Mouse (Mus musculus) limb, embryonic 14.5 days (tissue): ENCODE measurements around the gene Cbx5. TPM values are rescaled to one million over a fixed set of nuclear protein-coding genes. Genes with fewer than 3 reads are reported as not detected.

Source experiments
- ATAC-seq: fragments of 200-750 bp; cut with Nextera tagmentation; 2 replicates; pipeline ENCODE4 v1.8.0; 2017; ENCODE audit warnings: low read depth, moderate number of reproducible peaks, moderate TSS enrichment; ENCODE audit not compliant: low FRiP score
- DNase-seq: peaks from one replicate; pipeline ENCODE4 v3.0.0-alpha.2; 2015; ENCODE audit warnings: low spot score
- H3K27ac ChIP-seq: fragments of 300-500 bp; sonication (generic); replicated peaks from 2 replicates; pipeline ENCODE4 v1.5.1; 2014; ENCODE audit warnings: low read depth, mild to moderate bottlenecking, low read length, moderate library complexity, mixed read lengths
- H3K27me3 ChIP-seq: fragments of 300-500 bp; sonication (generic); 2 replicates; pipeline ENCODE4 v1.6.1; 2014; ENCODE audit warnings: low read length, mixed read lengths; ENCODE audit not compliant: control insufficient read depth, insufficient read depth
- H3K36me3 ChIP-seq: fragments of 300-500 bp; sonication (generic); 2 replicates; pipeline ENCODE4 v1.6.1; 2014; ENCODE audit warnings: mild to moderate bottlenecking, low read length, moderate library complexity, mixed read lengths; ENCODE audit not compliant: control insufficient read depth, insufficient read depth
- H3K4me1 ChIP-seq: fragments of 300-500 bp; sonication (generic); 2 replicates; pipeline ENCODE4 v1.6.1; 2014; ENCODE audit warnings: antibody characterized with exemption, low read length, mixed read lengths; ENCODE audit not compliant: control insufficient read depth, insufficient read depth
- H3K4me2 ChIP-seq: fragments of 300-500 bp; sonication (generic); replicated peaks from 2 replicates; pipeline ENCODE4 v1.6.1; 2014; ENCODE audit warnings: low read depth, mild to moderate bottlenecking, low read length, moderate library complexity; ENCODE audit not compliant: severe bottlenecking
- H3K4me3 ChIP-seq: fragments of 300-500 bp; sonication (generic); replicated peaks from 2 replicates; pipeline ENCODE4 v1.5.1; 2014; ENCODE audit warnings: low read length
- H3K9ac ChIP-seq: fragments of 300-500 bp; sonication (generic); 2 replicates; pipeline ENCODE4 v1.6.1; 2014; ENCODE audit warnings: mild to moderate bottlenecking, low read depth, low read length, moderate library complexity; ENCODE audit not compliant: severe bottlenecking
- H3K9me3 ChIP-seq: fragments of 300-500 bp; sonication (generic); 2 replicates; pipeline ENCODE4 v1.6.1; 2016; ENCODE audit warnings: low read length; ENCODE audit not compliant: control insufficient read depth
- POLR2A ChIP-seq: fragments of 200-500 bp; IDR thresholded peaks from 2 replicates; pipeline ENCODE4 v1.8.0; 2012; ENCODE audit warnings: inconsistent platforms, mild to moderate bottlenecking, moderate library complexity, borderline replicate concordance; ENCODE audit not compliant: insufficient read depth, insufficient read length; ENCODE audit errors: extremely low read depth
- WGBS: fragments of 180-500 bp; shearing (Covaris S2); extraction: QIAGEN DNeasy Blood & Tissue Kit; methylation state at CpG from one replicate; pipeline ENCODE4 v1.1.7; 2014; 5-methylcytosine and 5-hydroxymethylcytosine counted together
- polyA plus RNA-seq, 2 experiments: library from polyadenylated mRNA; depleted of rRNA in 1 of 2; stranded (reverse) in 1 of 2; unstranded in 1 of 2; fragments of >200 nt; fragmentation: Nextera tagmentation in 1 of 2; extraction: Ambion mirVana in 1 of 2; gene quantifications; 2 replicates each; pipeline versions ENCODE4 v1.2.1 to v1.2.3; 2012 to 2014

Cbx5 gene
- polyA plus RNA-seq, 2 experiments = 78.3 to 122 TPM

GRCm38 (mm10) chr15:103240160-103241028, 778 bp upstream of the Cbx5 start, which contains the start of gene Hnrnpa1:
Gene Hnrnpa1 (plus strand): TSS chr15:103240432.
- Histone ChIP-seq H3K9ac (peak within 1 kb of the TSS; percentile 84), H3K36me3 (peaks cover 46% of the 10 kb centered on the region), H3K27me3 (no peaks in the 10 kb centered on the region), H3K4me3 (peak within 1 kb of the TSS; percentile 74), H3K4me1 (peaks cover 21% of the 10 kb centered on the region), H3K9me3 (no peaks in the 10 kb centered on the region), H3K4me2 (peak within 1 kb of the TSS; percentile 65), H3K27ac (peak within 1 kb of the TSS; percentile 90)
- ATAC-seq = peak; percentile 91
- DNase-seq = peak; percentile 100
- peak; percentile 82; the same call in 1 of the 2 replicates for TF ChIP-seq POLR2A
- WGBS = under 1% methylated on average over 47 of the region's 47 CpGs

DNA sequence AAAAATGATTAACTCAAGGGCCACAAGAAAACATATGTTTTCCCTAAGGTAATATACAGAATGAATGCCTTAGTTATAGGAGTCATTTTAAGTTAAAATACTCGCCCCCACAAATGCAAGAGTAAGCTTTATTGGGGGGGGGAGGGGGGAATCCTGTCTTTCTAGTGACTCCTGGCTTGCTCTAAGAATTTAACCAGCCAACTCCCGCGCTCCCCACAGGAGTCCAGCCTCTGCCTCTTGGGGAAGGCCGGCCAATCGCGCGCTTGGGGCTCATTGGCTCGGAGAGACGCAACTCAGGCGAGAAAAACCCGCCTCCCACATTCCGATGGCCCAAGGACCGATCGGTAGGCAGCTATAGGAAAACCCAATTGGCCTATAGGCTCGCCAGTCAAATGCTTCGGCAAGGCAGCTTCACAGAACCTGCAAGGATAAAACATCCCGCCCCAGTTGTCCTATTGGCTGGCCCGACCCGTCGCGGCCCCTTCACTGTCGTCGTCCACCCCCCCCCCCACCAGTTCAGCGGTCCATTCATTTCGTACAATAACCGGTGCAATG, 409 bp downstream of the Cbx5 start:
- peak overlapping the region; percentile 45 for H3K9ac ChIP-seq
- ATAC-seq (peak; percentile 89), DNase-seq (peak; percentile 99)
- H3K4me2 ChIP-seq = peak overlapping the region; percentile 54
- 1% methylated on average over 26 of the region's 26 CpGs for WGBS
- no peaks in the 10 kb centered on the region for H3K27me3 ChIP-seq
- H3K4me1 ChIP-seq = peaks cover 21% of the 10 kb centered on the region
- TF ChIP-seq POLR2A = no peak
- H3K36me3 ChIP-seq = peaks cover 46% of the 10 kb centered on the region
- H3K27ac ChIP-seq = peak overlapping the region; percentile 90
- no peaks in the 10 kb centered on the region for H3K9me3 ChIP-seq
- H3K4me3 ChIP-seq = peak overlapping the region; percentile 74

DNA sequence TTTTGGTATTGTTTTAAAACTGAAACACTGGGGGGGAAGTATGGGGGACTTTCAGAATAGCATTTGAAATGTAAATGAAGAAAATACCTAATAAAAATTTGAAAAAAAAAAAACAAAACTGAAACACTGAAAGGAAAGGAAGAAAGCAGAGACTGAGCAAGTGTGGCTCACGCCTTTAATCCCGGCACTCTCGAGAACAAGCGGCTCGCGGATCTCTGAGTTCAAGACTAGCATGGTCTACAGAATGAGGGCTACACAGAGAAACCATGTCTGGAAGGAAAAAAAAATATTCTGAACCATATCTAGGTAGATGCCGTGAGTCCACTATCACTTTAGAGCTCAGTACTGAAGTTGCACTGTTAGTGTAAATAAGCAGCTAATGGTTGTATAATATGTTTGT, 2.3 kb downstream of the Cbx5 start:
- Histone ChIP-seq H3K36me3 (peaks cover 28% of the 10 kb centered on the region), H3K4me2 (no peak overlapping the region), H3K4me1 (peaks cover 8% of the 10 kb centered on the region), H3K9me3 (no peaks in the 10 kb centered on the region), H3K9ac (no peak overlapping the region), H3K4me3 (no peak overlapping the region), H3K27me3 (no peaks in the 10 kb centered on the region), H3K27ac (no peak overlapping the region)
- ATAC-seq = no peak
- no peak for TF ChIP-seq POLR2A
- WGBS = 93% methylated on average over 7 of the region's 7 CpGs
- no peak for DNase-seq

GRCm38 (mm10) chr15:103233119-103233518, 6.5 kb downstream of the Cbx5 start:
- peaks cover 13% of the 10 kb centered on the region; the same call in 1 of the 2 replicates for H3K36me3 ChIP-seq
- 89% methylated on average over 2 of the region's 2 CpGs for WGBS
- H3K9me3 ChIP-seq = no peaks in the 10 kb centered on the region
- no peak for ATAC-seq
- peaks cover 5% of the 10 kb centered on the region; the same call in 1 of the 2 replicates for H3K4me1 ChIP-seq
- no peak overlapping the region for H3K4me2 ChIP-seq
- H3K27me3 ChIP-seq = no peaks in the 10 kb centered on the region
- no peak overlapping the region for H3K27ac ChIP-seq
- TF ChIP-seq POLR2A = no peak
- no peak for DNase-seq
- no peak overlapping the region for H3K4me3 ChIP-seq
- no peak overlapping the region for H3K9ac ChIP-seq

DNA sequence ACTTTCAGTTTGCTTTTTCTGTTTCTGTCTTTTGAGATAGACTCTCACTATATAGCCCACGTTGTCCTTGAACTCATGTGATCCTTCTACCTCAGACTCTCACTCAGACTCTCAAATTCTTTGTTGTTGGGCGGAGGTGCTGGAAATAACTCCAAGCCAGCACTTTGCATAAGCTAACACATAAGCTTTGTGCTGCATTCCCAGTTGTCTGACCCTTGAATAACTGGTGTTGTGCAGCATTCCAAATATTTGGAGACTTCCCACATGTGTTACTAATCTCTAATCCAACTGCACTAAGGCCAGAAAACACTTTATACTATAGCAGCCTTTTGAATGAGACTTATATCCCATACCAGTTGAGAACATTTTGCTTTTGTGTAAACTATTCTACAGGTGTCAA, 10.7 kb downstream of the Cbx5 start:
- no peaks in the 10 kb centered on the region for H3K27me3 ChIP-seq
- no peak overlapping the region for H3K9ac ChIP-seq
- ATAC-seq (peak; percentile 69), DNase-seq (peak; percentile 31)
- peaks cover 5% of the 10 kb centered on the region; the same call in 1 of the 2 replicates for H3K4me1 ChIP-seq
- no peaks in the 10 kb centered on the region; the same call in 1 of the 2 replicates for H3K36me3 ChIP-seq
- no peak overlapping the region for H3K4me2 ChIP-seq
- no peak overlapping the region for H3K4me3 ChIP-seq
- no peaks in the 10 kb centered on the region for H3K9me3 ChIP-seq
- 65% methylated on average over 2 of the region's 2 CpGs for WGBS
- H3K27ac ChIP-seq = no peak overlapping the region
- no peak for TF ChIP-seq POLR2A
